Mouse (Mus musculus): ENCODE measurements around the gene Ets1.

DNA sequence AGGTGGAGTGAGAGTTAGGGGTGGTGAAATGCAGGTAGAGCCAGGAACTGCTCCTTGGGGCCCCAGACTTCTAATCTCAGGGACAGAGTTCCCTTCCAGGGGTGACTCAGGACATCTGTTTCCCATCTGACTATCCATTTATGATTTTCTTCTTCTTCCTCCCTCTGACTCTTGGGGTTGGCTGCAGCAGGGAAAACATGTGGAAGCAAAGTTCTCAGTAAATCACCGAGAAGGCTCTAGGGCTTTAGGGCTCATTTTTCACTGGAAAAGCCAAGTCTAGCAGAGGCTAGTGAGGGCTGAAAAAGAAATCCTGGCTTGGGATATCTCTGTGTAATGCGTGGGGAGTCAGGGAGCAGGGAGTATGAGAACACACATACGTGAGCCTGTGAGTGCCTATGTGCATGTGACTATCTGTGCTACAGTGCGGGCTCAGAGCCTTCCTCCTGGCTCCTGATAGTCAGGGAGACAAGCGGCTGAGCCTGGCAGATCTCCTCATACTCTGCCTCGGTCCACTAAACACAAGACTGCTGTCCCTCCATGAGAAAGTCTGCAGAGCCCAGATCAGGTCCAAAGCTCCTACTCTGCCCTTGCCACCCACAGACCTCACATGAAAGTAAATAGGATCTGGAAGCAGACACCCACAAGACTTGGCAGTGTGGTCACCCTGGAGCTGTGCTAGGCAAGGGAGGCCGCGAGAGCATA lies 146.5 kb downstream of the Ets1 start:
- TF ChIP-seq GATA1 (IDR thresholded peaks at IDR 0.05; ENCODE audit: borderline replicate concordance, low read length) (no peak), FLI1 (IDR thresholded peaks at IDR 0.05; ENCODE audit: low read length) (no peak)
